Comparison of ENCODE assay signal across 20 mouse cellular contexts in genomic region chr3:138071004-138071403, GRCm38 (mm10). TPM values are rescaled to one million over a fixed set of nuclear protein-coding genes. Genes with fewer than 3 reads are reported as not detected.
DNase-seq lines count a peak whose midpoint lies in the region; ATAC-seq and TF ChIP-seq lines count a peak whose summit lies in the region.
"Had no signal": no experiment of that assay in that cellular context is flagged by ENCODE, and none has a peak within 500 bp of the region (broad histone marks: within the 10 kb centered on the region; RNA-seq: fewer than 3 reads in every experiment).

No protein-coding gene starts in this region.

- no peak for TF ChIP-seq CTCF in forebrain, postnatal 0 days (IDR thresholded peaks at IDR 0.05; ENCODE audit: low read depth)

- H3K4me3 ChIP-seq in forebrain, embryonic 10.5 days = no peak overlapping the region
- H3K4me3 ChIP-seq in forebrain, postnatal 0 days (ENCODE audit: low read depth, low read length) = no peak overlapping the region
- peak overlapping the region; percentile 53 for H3K4me3 ChIP-seq in heart, embryonic 15.5 days
- no peak overlapping the region for H3K4me3 ChIP-seq in limb, embryonic 11.5 days (ENCODE audit: low read depth, low read length)
- H3K4me3 ChIP-seq: embryonic facial prominence, embryonic 12.5 days; liver, embryonic 15.5 days had no signal

- H3K27ac ChIP-seq in forebrain, embryonic 10.5 days = peak overlapping the region; percentile 12; the same call in 1 of the 2 replicates
- H3K27ac ChIP-seq in forebrain, postnatal 0 days (ENCODE audit: low read depth, low read length) = no peak overlapping the region
- H3K27ac ChIP-seq in heart, embryonic 15.5 days = peak overlapping the region; percentile 85
- H3K27ac ChIP-seq in limb, embryonic 11.5 days (replicated peaks; ENCODE audit: low read depth, low read length) = no peak overlapping the region
- H3K27ac ChIP-seq: hindbrain, embryonic 14.5 days; liver, embryonic 15.5 days had no signal

- H3K4me2 ChIP-seq in forebrain, postnatal 0 days (ENCODE audit: low read depth) = no peak overlapping the region
- H3K4me2 ChIP-seq in heart, embryonic 15.5 days = peak overlapping the region; percentile 76
- no peak overlapping the region for H3K4me2 ChIP-seq in limb, embryonic 11.5 days (ENCODE audit: low read depth, severe bottlenecking)
- H3K4me2 ChIP-seq: embryonic facial prominence, embryonic 12.5 days; hindbrain, embryonic 14.5 days; liver, embryonic 15.5 days had no signal

- H3K9ac ChIP-seq in forebrain, postnatal 0 days = no peak overlapping the region
- H3K9ac ChIP-seq in heart, embryonic 15.5 days = peak overlapping the region; percentile 46
- no peak overlapping the region for H3K9ac ChIP-seq in limb, embryonic 11.5 days (ENCODE audit: low read length)
- H3K9ac ChIP-seq: embryonic facial prominence, embryonic 12.5 days; hindbrain, embryonic 14.5 days; liver, embryonic 15.5 days had no signal

- H3K9me3 ChIP-seq in forebrain, embryonic 10.5 days = 0 out of 2 replicates have a peak, but pooled peaks cover 3% of the 10 kb centered on the region
- H3K9me3 ChIP-seq in forebrain, postnatal 0 days (ENCODE audit: low read length) = no peaks in the 10 kb centered on the region
- no peaks in the 10 kb centered on the region for H3K9me3 ChIP-seq in heart, embryonic 15.5 days (replicated peaks)
- no peaks in the 10 kb centered on the region for H3K9me3 ChIP-seq in limb, embryonic 11.5 days (ENCODE audit: control insufficient read depth, low read length)
- H3K9me3 ChIP-seq: embryonic facial prominence, embryonic 12.5 days; liver, embryonic 15.5 days had no signal

- no peaks in the 10 kb centered on the region for H3K36me3 ChIP-seq in forebrain, embryonic 10.5 days (replicated peaks)
- no peaks in the 10 kb centered on the region for H3K36me3 ChIP-seq in forebrain, postnatal 0 days (ENCODE audit: insufficient read depth)
- H3K36me3 ChIP-seq in heart, embryonic 15.5 days = no peaks in the 10 kb centered on the region
- no peaks in the 10 kb centered on the region for H3K36me3 ChIP-seq in limb, embryonic 11.5 days (ENCODE audit: control insufficient read depth, insufficient read depth, low read length)
- H3K36me3 ChIP-seq: embryonic facial prominence, embryonic 12.5 days; liver, embryonic 15.5 days had no signal

- intact Hi-C loops in heart, postnatal 10 days (cut with DNase I) = no loop called here
- intact Hi-C loops in left cerebral cortex, postnatal 4 days (cut with DNase I) = no loop called here

- peaks cover 25% of the 10 kb centered on the region for H3K4me1 ChIP-seq in forebrain, embryonic 10.5 days
- H3K4me1 ChIP-seq in forebrain, postnatal 0 days (ENCODE audit: insufficient read depth) = peaks cover 12% of the 10 kb centered on the region
- H3K4me1 ChIP-seq in heart, embryonic 15.5 days (replicated peaks) = peaks cover 23% of the 10 kb centered on the region
- H3K4me1 ChIP-seq in limb, embryonic 11.5 days (ENCODE audit: control insufficient read depth, insufficient read depth, low read length) = no peaks in the 10 kb centered on the region; the same call in 1 of the 2 replicates
- H3K4me1 ChIP-seq: liver, embryonic 15.5 days had no signal

- ATAC-seq in forebrain, postnatal 0 days = no peak
- ATAC-seq in heart, embryonic 15.5 days (replicated peaks; ENCODE audit: insufficient number of reproducible peaks, insufficient read depth, low FRiP score, low read depth) = no peak
- no peak for ATAC-seq in limb, embryonic 11.5 days (ENCODE audit: insufficient number of reproducible peaks, low FRiP score, low TSS enrichment, low read depth)
- ATAC-seq: intestine, embryonic 16.5 days; lung, postnatal 0 days had no signal

- WGBS in forebrain, embryonic 10.5 days = 0% methylated on average over 1 of the region's 1 CpGs
- WGBS in forebrain, postnatal 0 days = 14% methylated on average over 1 of the region's 1 CpGs
- WGBS in heart, embryonic 15.5 days = 14% methylated on average over 1 of the region's 1 CpGs
- 4% methylated on average over 1 of the region's 1 CpGs for WGBS in limb, embryonic 11.5 days

- peaks cover 12% of the 10 kb centered on the region; the same call in 1 of the 2 replicates for H3K27me3 ChIP-seq in forebrain, embryonic 10.5 days (ENCODE audit: poor library complexity, severe bottlenecking)
- no peaks in the 10 kb centered on the region for H3K27me3 ChIP-seq in forebrain, postnatal 0 days (ENCODE audit: insufficient read depth, low read length)
- no peaks in the 10 kb centered on the region for H3K27me3 ChIP-seq in heart, embryonic 15.5 days
- no peaks in the 10 kb centered on the region for H3K27me3 ChIP-seq in limb, embryonic 11.5 days (ENCODE audit: control insufficient read depth, insufficient read depth, low read length)
- H3K27me3 ChIP-seq: embryonic facial prominence, embryonic 12.5 days; liver, embryonic 15.5 days had no signal

- DNase-seq in forebrain, embryonic 10.5 days (ENCODE audit: extremely low spot score, low spot score) = no peak
- no peak for DNase-seq in forebrain, postnatal 0 days
- no peak for DNase-seq in heart, postnatal 10 days
- DNase-seq in embryo, embryonic 10.5 days (ENCODE audit: low spot score) = peak; percentile 32
- peak; percentile 34 for DNase-seq in limb, embryonic 11.5 days (ENCODE audit: low spot score)
- no peak for DNase-seq in yolk sac, embryonic 10.5 days (ENCODE audit: low spot score)
- DNase-seq in left cerebral cortex, postnatal 4 days = no peak
- DNase-seq: adrenal gland, adult 8-10 months; right cerebral cortex, postnatal 14 days; thymus, postnatal 36 days had no signal

RNA-seq across cellular contexts. Expression of gene Gm5105, which starts 3.8 kb away (rescaled TPM):
- not detected in 2 replicates for polyA plus RNA-seq in forebrain, embryonic 10.5 days (2016; fragmentation: Nextera tagmentation; extraction: Ambion mirVana)
- total RNA-seq in forebrain, postnatal 0 days (2014; rRNA removed) = 0.15 and 0.38 TPM in 2 replicates
- polyA plus RNA-seq in forebrain, postnatal 0 days (2015; fragmentation: Nextera tagmentation; extraction: Ambion mirVana) = 0.15 TPM in 2 replicates
- 0.47 and 0.58 TPM in 2 replicates for polyA plus RNA-seq in heart, embryonic 15.5 days (2015; fragmentation: Nextera tagmentation; extraction: Ambion mirVana)
- under 1 TPM; 0.67 to 0.72 TPM for total RNA-seq in heart, postnatal 10 days (2021)
- polyA plus RNA-seq in limb, embryonic 11.5 days (2014; fragmentation: Nextera tagmentation; extraction: Ambion mirVana) = not detected in 2 replicates
- total RNA-seq in left cerebral cortex, postnatal 4 days (2021) = not detected
- total RNA-seq: layer of hippocampus, adult 18-20 months; megakaryocyte progenitor cell, adult 5-6 weeks; midbrain, postnatal 0 days had no signal
- polyA plus RNA-seq: embryonic facial prominence, embryonic 12.5 days; neural tube, embryonic 11.5 days had no signal

RNA-seq across cellular contexts. Expression of gene 1110002E22Rik, which starts 6.2 kb away (rescaled TPM):
- polyA plus RNA-seq in forebrain, embryonic 10.5 days (2016; fragmentation: Nextera tagmentation; extraction: Ambion mirVana) = 0.02 TPM in 1 of 2 replicates, not detected in the other
- 0.19 and 0.77 TPM in 2 replicates for total RNA-seq in forebrain, postnatal 0 days (2014; rRNA removed)
- polyA plus RNA-seq in forebrain, postnatal 0 days (2015; fragmentation: Nextera tagmentation; extraction: Ambion mirVana) = 0.05 and 0.07 TPM in 2 replicates
- 13.8 and 16.0 TPM in 2 replicates for polyA plus RNA-seq in heart, embryonic 15.5 days (2015; fragmentation: Nextera tagmentation; extraction: Ambion mirVana)
- 10 to 100 TPM; 51.3 to 77.4 TPM for total RNA-seq in heart, postnatal 10 days (2021)
- polyA plus RNA-seq in limb, embryonic 11.5 days (2014; fragmentation: Nextera tagmentation; extraction: Ambion mirVana) = 0.16 and 0.18 TPM in 2 replicates
- total RNA-seq in left cerebral cortex, postnatal 4 days (2021) = 1 to 10 TPM; 2.8 to 3.4 TPM
- total RNA-seq: megakaryocyte progenitor cell, adult 5-6 weeks had no signal

Comparison
In these comparisons a context has a peak if more than half of its experiments do, and no peak if none do; other contexts are left out.
1. H3K27ac ChIP-seq: peak in forebrain, embryonic 10.5 days (single experiment) and heart, embryonic 15.5 days (single experiment); none in forebrain, postnatal 0 days (single experiment) and limb, embryonic 11.5 days (single experiment).
2. DNase-seq: peak in embryo, embryonic 10.5 days (single experiment) and limb, embryonic 11.5 days (single experiment); none in forebrain, embryonic 10.5 days (single experiment), forebrain, postnatal 0 days (single experiment), heart, postnatal 10 days (0 of 2), yolk sac, embryonic 10.5 days (single experiment) and left cerebral cortex, postnatal 4 days (single experiment).
3. RNA of gene 1110002E22Rik, which starts 6.2 kb away (polyA plus RNA-seq): 13.8 to 16.0 TPM in heart, embryonic 15.5 days; 0.16 to 0.18 TPM in limb, embryonic 11.5 days, 0.05 to 0.07 TPM in forebrain, postnatal 0 days and 0.02 TPM in forebrain, embryonic 10.5 days; every median in the first group is over 10 times any median in the second.